Mouse (Mus musculus): ENCODE data around the gene Myo10.

- TF ChIP-seq TAL1 (IDR thresholded peaks at IDR 0.05; ENCODE audit: low read length) (no peak), GATA1 (IDR thresholded peaks at IDR 0.05; ENCODE audit: low read length) (no peak)
These were observed 80.3 kb downstream of the Myo10 start for GRCm38 (mm10) chr15:25702602-25703001.
